Mouse (Mus musculus): ENCODE measurements around the gene Hhat.

DNA sequence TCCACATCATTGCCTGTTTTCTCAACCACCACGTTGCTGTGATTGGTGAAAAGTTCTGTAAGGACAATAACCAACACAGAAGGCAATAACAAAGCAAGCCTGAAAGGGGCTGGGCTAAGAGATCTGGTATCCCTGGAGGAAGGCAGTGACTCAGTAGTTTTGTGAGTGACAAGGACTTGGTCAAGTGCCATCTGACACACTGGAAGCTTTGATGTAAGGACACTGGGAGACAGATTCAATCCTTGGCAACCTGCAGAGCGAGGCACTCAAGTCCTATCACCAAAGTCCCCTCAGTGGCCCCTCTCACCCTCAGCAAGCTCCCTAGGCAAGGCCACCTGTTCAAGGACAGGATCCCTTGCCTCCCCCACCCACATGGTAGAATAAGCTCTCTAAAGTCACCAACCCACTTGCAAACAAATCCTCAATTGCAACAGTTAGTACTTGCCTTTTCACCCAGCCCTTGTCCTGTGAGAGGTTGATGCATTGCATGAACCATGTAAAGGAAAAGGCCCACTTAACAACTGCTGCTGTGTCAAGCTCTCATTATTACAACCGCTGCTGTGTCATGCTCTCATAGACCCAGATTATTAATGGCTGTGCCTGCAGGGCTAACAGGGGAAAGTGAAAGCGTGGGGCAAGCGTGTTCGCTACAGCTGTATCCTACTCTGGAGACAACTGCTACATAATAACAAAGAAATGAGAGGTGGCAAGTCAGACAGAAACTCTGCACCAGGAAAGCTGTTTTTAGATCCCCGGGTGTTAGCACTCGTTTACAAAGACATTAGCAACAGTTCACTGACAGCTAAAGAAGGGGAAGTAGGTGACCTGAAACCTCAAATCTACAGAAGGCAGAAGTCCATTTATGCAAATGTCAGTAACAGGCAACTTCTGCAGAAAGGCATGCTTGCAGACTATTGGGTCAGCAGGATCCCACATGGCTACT, 18.1 kb downstream of the Hhat start:
- no peak for TF ChIP-seq CTCF (conservative IDR thresholded peaks at IDR 0.05; ENCODE audit: low read length)
- no peak for TF ChIP-seq NANOG (IDR thresholded peaks at IDR 0.05; ENCODE audit: borderline replicate concordance, low read length)

All from E14TG2a.4 (cell line).